Mouse (Mus musculus) liver, postnatal 0 days (tissue): ENCODE measurements around the gene Fhit.

Experiments used
- CTCF ChIP-seq: sonication (generic); IDR thresholded peaks from 2 replicates; pipeline ENCODE4 v1.5.1; 2016; ENCODE audit warnings: antibody characterized with exemption, low read depth
- EP300 ChIP-seq: IDR thresholded peaks from 2 replicates; pipeline ENCODE4 v1.6.1; 2016; ENCODE audit warnings: antibody characterized with exemption, low read depth, mild to moderate bottlenecking

DNA sequence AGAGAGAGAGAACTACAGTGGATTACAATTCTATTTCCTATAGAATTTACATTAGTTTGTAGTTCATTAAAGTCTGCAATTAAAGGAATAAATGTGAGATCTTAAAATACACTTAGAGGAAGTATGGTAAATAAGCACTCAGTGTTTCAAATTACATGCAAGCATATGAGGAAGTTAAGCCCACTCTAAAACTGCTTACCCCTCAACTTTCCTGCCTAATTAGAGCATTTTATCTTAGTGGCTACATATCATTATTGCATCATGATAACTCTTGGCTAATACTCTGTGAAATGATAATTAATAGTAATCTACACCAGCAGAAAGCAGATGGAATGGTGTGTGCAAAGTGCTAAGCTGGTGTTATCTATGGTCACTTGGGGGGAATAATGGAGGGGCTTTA, 1329.5 kb downstream of the Fhit start:
- TF ChIP-seq CTCF (no peak), EP300 (no peak)
